Mouse (Mus musculus): ENCODE results near the gene Col11a2. TPM values are rescaled to one million over a fixed set of nuclear protein-coding genes. Genes with fewer than 3 reads are reported as not detected.

Gene Col11a2
- polyA plus RNA-seq, 1 experiment from 2014 or later, result 2.5 TPM

- 64% methylated on average over 10 of the region's 10 CpGs for WGBS
- Histone ChIP-seq H3K27me3 (0 out of 2 replicates have a peak, but pooled peaks cover 2% of the 10 kb centered on the region), H3K27ac (no peak overlapping the region)
Observed at GRCm38 (mm10) chr17:34098709-34099479, 59.7 kb downstream of the Col11a2 start.

DNA sequence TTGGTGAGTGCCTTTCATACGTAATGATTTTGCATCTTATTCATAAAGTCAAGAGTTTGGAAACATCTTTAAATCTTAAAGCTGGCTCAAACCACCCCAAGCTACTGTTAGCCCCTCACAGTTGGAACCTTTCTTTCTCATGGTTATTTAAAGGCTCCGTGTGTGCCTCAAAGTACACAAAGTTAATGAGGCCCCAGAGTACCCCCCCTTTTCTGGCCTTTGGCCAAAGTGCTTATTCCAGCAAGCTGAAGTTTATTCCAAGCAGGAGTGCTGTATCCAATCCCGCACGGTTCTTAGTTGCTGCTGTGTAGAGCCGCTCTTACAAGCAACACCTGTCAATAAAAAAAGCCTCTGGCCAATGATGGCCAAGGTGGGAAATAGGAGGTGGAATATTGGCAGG lies 60.3 kb downstream of the Col11a2 start:
- H3K36me3 ChIP-seq, result no peaks in the 10 kb centered on the region
- no peaks in the 10 kb centered on the region for H3K9me3 ChIP-seq
- no peak overlapping the region for H3K4me3 ChIP-seq (replicated peaks)
- no peak overlapping the region for H3K27ac ChIP-seq
- 65% methylated on average over 5 of the region's 5 CpGs for WGBS
- 0 out of 2 replicates have a peak, but pooled peaks cover 4% of the 10 kb centered on the region for H3K4me1 ChIP-seq (replicated peaks)
- 0 out of 2 replicates have a peak, but pooled peaks cover 2% of the 10 kb centered on the region for H3K27me3 ChIP-seq
- H3K4me2 ChIP-seq (replicated peaks), result no peak overlapping the region
- ATAC-seq, result no peak
- H3K9ac ChIP-seq (replicated peaks), result no peak overlapping the region

More at GRCm38 (mm10) chr17:34098709-34099479, 59.7 kb downstream of the Col11a2 start:
- no peak overlapping the region for H3K4me2 ChIP-seq (replicated peaks)
- 0 out of 2 replicates have a peak, but pooled peaks cover 4% of the 10 kb centered on the region for H3K4me1 ChIP-seq (replicated peaks)
- no peak overlapping the region for H3K9ac ChIP-seq (replicated peaks)
- no peaks in the 10 kb centered on the region for H3K9me3 ChIP-seq
- no peak for ATAC-seq
- H3K36me3 ChIP-seq, result no peaks in the 10 kb centered on the region
- no peak overlapping the region for H3K4me3 ChIP-seq (replicated peaks)

DNA sequence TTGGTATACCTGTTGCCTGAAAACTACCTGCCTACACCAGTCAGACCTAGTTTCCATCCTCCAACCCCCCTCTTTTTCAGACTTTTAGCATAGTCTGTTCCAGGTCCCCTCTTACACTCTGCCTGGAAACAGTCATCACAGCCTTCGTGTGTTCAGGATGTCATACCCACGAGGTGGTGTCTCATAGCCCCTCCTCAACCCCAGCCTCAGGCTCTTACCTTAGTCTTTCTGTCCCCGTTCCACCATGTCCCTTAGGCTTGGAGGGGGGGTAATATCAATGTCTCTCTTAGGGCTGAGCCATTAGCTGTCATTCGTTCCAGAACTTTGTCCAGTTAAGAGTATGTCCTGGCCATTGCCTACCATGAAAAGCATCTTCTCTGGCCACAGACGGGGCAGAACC lies 61.9 kb downstream of the Col11a2 start:
- Histone ChIP-seq H3K27me3 (0 out of 2 replicates have a peak, but pooled peaks cover 2% of the 10 kb centered on the region), H3K4me3 (replicated peaks) (no peak overlapping the region), H3K4me1 (replicated peaks) (0 out of 2 replicates have a peak, but pooled peaks cover 4% of the 10 kb centered on the region), H3K9me3 (no peaks in the 10 kb centered on the region), H3K9ac (replicated peaks) (no peak overlapping the region), H3K27ac (no peak overlapping the region), H3K4me2 (replicated peaks) (no peak overlapping the region), H3K36me3 (no peaks in the 10 kb centered on the region)
- ATAC-seq, result peak; percentile 63
- 29% methylated on average over 5 of the region's 5 CpGs for WGBS

DNA sequence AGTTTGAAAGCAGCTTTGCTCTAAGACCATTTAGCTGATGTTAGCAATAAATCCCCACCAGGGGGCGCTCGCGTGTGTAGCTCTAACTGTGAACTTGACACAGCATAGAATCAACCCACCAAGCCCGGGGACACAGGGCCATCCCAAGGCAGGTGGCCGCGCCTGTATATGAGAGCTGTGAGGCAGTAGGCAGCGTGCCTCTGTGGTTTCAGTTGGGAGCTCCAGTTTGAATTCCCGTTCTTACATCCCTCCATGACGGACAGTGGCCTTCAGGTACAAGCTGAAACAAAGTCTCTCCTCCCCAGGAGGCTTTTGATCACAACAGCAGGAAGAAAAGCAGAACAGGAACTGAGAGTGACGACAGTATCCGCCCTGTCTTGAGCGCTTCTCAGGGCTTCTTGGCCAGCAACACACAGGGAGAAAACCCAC lies 62.4 kb downstream of the Col11a2 start:
- WGBS, result 7% methylated on average over 12 of the region's 12 CpGs
- no peak overlapping the region; the same call in 1 of the 2 replicates for H3K4me3 ChIP-seq (replicated peaks)
- H3K9ac ChIP-seq (replicated peaks), result no peak overlapping the region

DNA sequence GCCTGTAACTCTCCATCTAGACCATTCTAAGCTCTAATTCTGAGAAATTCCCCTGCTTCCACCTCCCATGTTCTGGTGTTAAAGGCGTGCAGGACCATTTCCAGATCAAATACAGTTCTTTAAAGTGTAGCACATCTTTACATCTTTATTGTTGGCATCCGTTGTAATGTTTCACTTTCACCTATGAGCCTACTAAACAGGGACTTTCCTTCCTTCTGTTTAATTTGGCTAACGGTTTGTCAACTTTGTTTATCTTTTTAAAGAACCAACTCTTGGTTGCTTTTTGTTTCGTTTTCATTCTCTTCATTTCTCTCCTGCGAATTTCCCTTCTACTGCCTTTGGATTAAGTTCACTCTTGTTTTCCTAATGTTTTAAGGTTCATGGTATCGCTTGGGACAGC lies 63.6 kb downstream of the Col11a2 start:
- H3K27ac ChIP-seq, result no peak overlapping the region
- H3K27me3 ChIP-seq, result 0 out of 2 replicates have a peak, but pooled peaks cover 2% of the 10 kb centered on the region
- no peaks in the 10 kb centered on the region for H3K36me3 ChIP-seq
- H3K4me1 ChIP-seq (replicated peaks), result 0 out of 2 replicates have a peak, but pooled peaks cover 4% of the 10 kb centered on the region
- ATAC-seq, result no peak
- H3K9me3 ChIP-seq, result no peaks in the 10 kb centered on the region
- no peak overlapping the region for H3K4me3 ChIP-seq (replicated peaks)
- WGBS, result 84% methylated on average over 6 of the region's 6 CpGs
- H3K4me2 ChIP-seq (replicated peaks), result no peak overlapping the region
- no peak overlapping the region for H3K9ac ChIP-seq (replicated peaks)

More for the DNA sequence above, 62.4 kb downstream of the Col11a2 start:
- ATAC-seq, result peak; percentile 90
- H3K9me3 ChIP-seq, result no peaks in the 10 kb centered on the region
- H3K27me3 ChIP-seq, result 0 out of 2 replicates have a peak, but pooled peaks cover 2% of the 10 kb centered on the region
- 0 out of 2 replicates have a peak, but pooled peaks cover 4% of the 10 kb centered on the region for H3K4me1 ChIP-seq (replicated peaks)
- peak overlapping the region; percentile 44 for H3K4me2 ChIP-seq (replicated peaks)
- no peak overlapping the region for H3K27ac ChIP-seq
- no peaks in the 10 kb centered on the region for H3K36me3 ChIP-seq

DNA sequence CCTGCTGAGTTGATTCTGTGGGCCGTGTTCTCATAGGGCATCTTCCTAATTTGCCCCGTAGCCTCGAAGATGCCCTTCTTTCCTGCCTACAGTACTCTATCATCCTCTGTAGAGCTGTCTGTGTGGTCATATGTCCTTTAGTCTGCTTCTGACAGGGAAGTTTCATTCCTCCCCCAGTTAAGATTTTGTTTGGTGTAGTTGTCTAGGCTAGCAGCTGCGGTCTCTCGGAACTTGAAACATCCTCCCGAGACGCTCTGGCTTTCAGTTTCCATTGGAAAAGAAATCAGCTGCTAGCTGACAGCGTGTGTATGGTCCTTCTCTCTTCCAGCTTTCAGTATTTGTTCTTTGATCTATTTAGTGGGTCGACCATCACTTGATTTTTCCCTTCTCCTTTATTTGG lies 65.6 kb downstream of the Col11a2 start:
- Histone ChIP-seq H3K27me3 (0 out of 2 replicates have a peak, but pooled peaks cover 2% of the 10 kb centered on the region), H3K9me3 (no peaks in the 10 kb centered on the region), H3K4me3 (replicated peaks) (no peak overlapping the region), H3K36me3 (peaks cover 7% of the 10 kb centered on the region), H3K9ac (replicated peaks) (no peak overlapping the region), H3K4me2 (replicated peaks) (no peak overlapping the region), H3K27ac (no peak overlapping the region), H3K4me1 (replicated peaks) (0 out of 2 replicates have a peak, but pooled peaks cover 4% of the 10 kb centered on the region)
- ATAC-seq, result no peak
- WGBS, result 87% methylated on average over 9 of the region's 9 CpGs

DNA sequence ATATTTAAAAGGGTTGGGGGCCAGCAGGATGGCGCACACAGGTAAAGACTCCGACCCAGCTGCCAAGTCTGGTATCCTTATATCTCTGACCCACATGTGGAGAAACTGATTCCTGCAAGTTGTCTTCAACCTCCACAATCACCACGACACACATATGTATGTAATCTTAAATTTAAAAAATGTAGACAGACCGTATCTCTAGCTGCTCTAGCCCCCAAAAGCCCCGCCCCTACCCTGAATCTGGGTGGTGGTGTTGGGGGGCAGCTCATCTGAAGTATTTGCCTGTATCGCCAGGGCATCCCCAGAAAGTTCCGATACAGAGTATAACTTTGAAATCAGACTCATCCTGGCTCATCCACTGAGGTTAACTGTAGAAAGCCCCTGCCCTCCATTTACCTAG lies 67.3 kb downstream of the Col11a2 start:
- 89% methylated on average over 7 of the region's 7 CpGs for WGBS
- Histone ChIP-seq H3K36me3 (peaks cover 25% of the 10 kb centered on the region), H3K4me1 (replicated peaks) (0 out of 2 replicates have a peak, but pooled peaks cover 3% of the 10 kb centered on the region), H3K9me3 (no peaks in the 10 kb centered on the region), H3K27ac (no peak overlapping the region), H3K9ac (replicated peaks) (no peak overlapping the region), H3K4me2 (replicated peaks) (no peak overlapping the region), H3K4me3 (replicated peaks) (no peak overlapping the region), H3K27me3 (0 out of 2 replicates have a peak, but pooled peaks cover 2% of the 10 kb centered on the region)
- no peak for ATAC-seq

GRCm38 (mm10) chr17:34107109-34107867 lies 68.1 kb downstream of the Col11a2 start:
- peaks cover 32% of the 10 kb centered on the region for H3K36me3 ChIP-seq
- 86% methylated on average over 7 of the region's 7 CpGs for WGBS
- no peaks in the 10 kb centered on the region for H3K9me3 ChIP-seq
- H3K4me2 ChIP-seq (replicated peaks), result no peak overlapping the region
- H3K9ac ChIP-seq (replicated peaks), result no peak overlapping the region
- H3K27me3 ChIP-seq, result 0 out of 2 replicates have a peak, but pooled peaks cover 2% of the 10 kb centered on the region
- no peak for ATAC-seq
- H3K4me1 ChIP-seq (replicated peaks), result no peaks in the 10 kb centered on the region
- H3K27ac ChIP-seq, result no peak overlapping the region
- no peak overlapping the region for H3K4me3 ChIP-seq (replicated peaks)

DNA sequence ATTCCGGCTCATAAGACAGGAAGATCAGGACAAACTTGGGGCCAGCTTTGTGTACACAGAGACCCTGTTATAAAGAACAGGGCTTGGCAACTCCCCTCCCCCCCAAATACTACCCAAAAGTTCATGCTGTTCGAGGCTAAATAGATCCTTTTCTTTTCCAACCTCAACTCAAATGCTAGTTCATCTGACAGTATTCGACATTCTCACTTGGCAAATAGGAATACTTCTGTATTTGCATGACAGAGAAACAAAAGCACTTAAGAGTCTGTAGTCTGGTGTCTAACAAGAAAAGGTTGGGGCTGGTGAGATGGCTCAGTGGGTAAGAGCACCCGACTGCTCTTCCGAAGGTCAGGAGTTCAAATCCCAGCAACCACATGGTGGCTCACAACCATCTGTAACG lies 69.2 kb downstream of the Col11a2 start:
- Histone ChIP-seq H3K4me1 (replicated peaks) (no peaks in the 10 kb centered on the region), H3K9me3 (no peaks in the 10 kb centered on the region), H3K4me3 (replicated peaks) (no peak overlapping the region), H3K27me3 (0 out of 2 replicates have a peak, but pooled peaks cover 2% of the 10 kb centered on the region), H3K9ac (replicated peaks) (no peak overlapping the region), H3K27ac (no peak overlapping the region), H3K36me3 (peaks cover 44% of the 10 kb centered on the region), H3K4me2 (replicated peaks) (no peak overlapping the region)
- ATAC-seq, result no peak
- 85% methylated on average over 5 of the region's 6 CpGs for WGBS

DNA sequence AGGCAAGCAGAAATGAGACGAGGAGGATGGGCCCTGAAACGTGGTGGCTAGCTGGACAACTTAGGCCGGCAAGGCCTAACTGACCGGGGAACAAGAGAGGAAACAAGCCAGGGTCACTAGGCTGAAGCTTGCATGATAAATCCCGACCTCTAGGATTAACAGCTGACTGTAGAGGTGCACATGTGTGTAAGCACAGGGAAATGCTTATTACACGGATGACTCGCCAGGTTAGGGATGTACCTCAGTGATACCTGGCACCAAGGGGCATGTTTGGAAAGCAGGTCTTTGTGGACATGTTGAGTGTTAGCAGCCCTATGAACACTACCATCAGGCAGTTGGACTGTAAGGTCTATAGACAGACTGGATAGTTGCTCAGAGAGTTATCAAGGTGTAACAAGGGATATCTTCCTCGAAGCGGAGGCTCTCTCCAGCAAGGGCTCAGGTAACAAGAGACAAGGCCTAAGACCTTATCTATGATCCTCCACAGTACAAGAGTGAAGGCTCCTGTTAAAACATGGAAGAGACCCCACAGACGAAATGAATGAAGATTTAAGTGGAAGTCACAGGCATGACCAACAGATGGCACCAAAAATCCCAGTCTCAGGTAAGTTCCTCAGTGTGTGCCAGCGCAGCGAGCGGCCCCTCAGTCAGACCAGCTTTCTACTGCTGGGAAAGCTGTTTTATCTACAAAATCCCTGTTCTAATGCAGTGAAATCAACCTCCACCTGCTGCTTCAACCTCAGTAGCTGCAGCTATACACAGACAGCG lies 70.0 kb downstream of the Col11a2 start:
- H3K4me2 ChIP-seq (replicated peaks), result no peak overlapping the region
- H3K9me3 ChIP-seq, result no peaks in the 10 kb centered on the region
- 84% methylated on average over 14 of the region's 14 CpGs for WGBS
- no peak overlapping the region for H3K27ac ChIP-seq
- H3K36me3 ChIP-seq, result peaks cover 51% of the 10 kb centered on the region
- H3K4me3 ChIP-seq (replicated peaks), result no peak overlapping the region
- no peak overlapping the region for H3K9ac ChIP-seq (replicated peaks)
- 0 out of 2 replicates have a peak, but pooled peaks have one; percentile 34 for ATAC-seq
- H3K27me3 ChIP-seq, result no peaks in the 10 kb centered on the region
- H3K4me1 ChIP-seq (replicated peaks), result no peaks in the 10 kb centered on the region

GRCm38 (mm10) chr17:34109806-34110195 lies 70.6 kb downstream of the Col11a2 start:
- Histone ChIP-seq H3K27me3 (no peaks in the 10 kb centered on the region), H3K4me2 (replicated peaks) (no peak overlapping the region), H3K36me3 (peaks cover 57% of the 10 kb centered on the region), H3K27ac (no peak overlapping the region), H3K9ac (replicated peaks) (no peak overlapping the region), H3K9me3 (no peaks in the 10 kb centered on the region), H3K4me1 (replicated peaks) (no peaks in the 10 kb centered on the region; the same call in 1 of the 2 replicates), H3K4me3 (replicated peaks) (no peak overlapping the region)
- ATAC-seq, result 0 out of 2 replicates have a peak, but pooled peaks have one; percentile 11
- 48% methylated on average over 3 of the region's 3 CpGs for WGBS
